Mouse (Mus musculus) central nervous system, embryonic 14 days (tissue): ENCODE measurements around the gene Tmem199. TPM values are rescaled to one million over a fixed set of nuclear protein-coding genes. Genes with fewer than 3 reads are reported as not detected.

Source experiments
- polyA plus RNA-seq: library from polyadenylated mRNA; depleted of rRNA; stranded (reverse); fragments of >200 nt; gene quantifications from 2 replicates; pipeline ENCODE4 v1.2.3, GENCODE M21; 2012; rRNA removed

The Tmem199 gene
- polyA plus RNA-seq, result 70.0 and 74.8 TPM in 2 replicates

GRCm38 (mm10) chr11:78512025-78512957 lies at the start of gene Tmem199, which contains the start of gene Poldip2:
TSS of gene Tmem199 (minus strand) at chr11:78512172.
TSS of gene Poldip2 (plus strand) at chr11:78512193.

GRCm38 (mm10) chr11:78550168-78551058 lies 38.4 kb upstream of the Tmem199 start, which contains the start of gene Tmem97:
TSS of gene Tmem97 (minus strand) at chr11:78550777.

GRCm38 (mm10) chr11:78536080-78536689 lies 24.2 kb upstream of the Tmem199 start, which contains the start of the genes Tnfaip1 and Ift20:
TSS of gene Tnfaip1 (minus strand) at chr11:78536332.
TSS of gene Ift20 (plus strand) at chr11:78536361.

GRCm38 (mm10) chr11:78502909-78503650 lies 8.9 kb downstream of the Tmem199 start, which contains the start of gene Sebox:
TSS of gene Sebox (plus strand) at chr11:78503447.

GRCm38 (mm10) chr11:78499004-78499403 lies 13.0 kb downstream of the Tmem199 start, which contains the start of gene Vtn:
TSS of gene Vtn (plus strand) at chr11:78499091.

GRCm38 (mm10) chr11:78497544-78498522 lies 14.1 kb downstream of the Tmem199 start, which contains the start of gene Sarm1:
TSS of gene Sarm1 (minus strand) at chr11:78497754.

GRCm38 (mm10) chr11:78465568-78466180 lies 46.3 kb downstream of the Tmem199 start, which contains the start of gene Slc46a1:
TSS of gene Slc46a1 (plus strand) at chr11:78465697.

Other genes starting within 250 kb of the Tmem199 start
- 0.63 and 0.88 TPM in 2 replicates for gene BC030499, start 221.3 kb downstream of the Tmem199 start, polyA plus RNA-seq
- gene Spag5, start 210.6 kb downstream of the Tmem199 start, polyA plus RNA-seq, result 37.0 and 49.5 TPM in 2 replicates
- 106 and 132 TPM in 2 replicates for gene Aldoc, start 189.2 kb downstream of the Tmem199 start, polyA plus RNA-seq
- gene Pigs, start 183.8 kb downstream of the Tmem199 start, polyA plus RNA-seq, result 60.2 and 69.7 TPM in 2 replicates
- gene Unc119, start 168.7 kb downstream of the Tmem199 start, polyA plus RNA-seq, result 144 and 155 TPM in 2 replicates
- gene Foxn1, start 125.6 kb downstream of the Tmem199 start, polyA plus RNA-seq, result 0.03 TPM in 1 of 2 replicates, not detected in the other
- 0.04 TPM in 1 of 2 replicates, not detected in the other for gene Slc13a2, start 90.0 kb downstream of the Tmem199 start, polyA plus RNA-seq
- gene Slc46a1, start 46.5 kb downstream of the Tmem199 start, polyA plus RNA-seq, result 10.6 and 11.7 TPM in 2 replicates
- gene Sarm1, start 14.4 kb downstream of the Tmem199 start, polyA plus RNA-seq, result 35.2 and 38.7 TPM in 2 replicates
- 84.3 and 85.8 TPM in 2 replicates for gene Vtn, start 13.1 kb downstream of the Tmem199 start, polyA plus RNA-seq
- gene Sebox, start 8.7 kb downstream of the Tmem199 start, polyA plus RNA-seq, result 0.23 and 0.37 TPM in 2 replicates
- gene Poldip2, start within 50 bp of the Tmem199 start, polyA plus RNA-seq, result 113 and 120 TPM in 2 replicates
- gene Tnfaip1, start 24.2 kb upstream of the Tmem199 start, polyA plus RNA-seq, result 51.0 and 52.7 TPM in 2 replicates
- gene Ift20, start 24.2 kb upstream of the Tmem199 start, polyA plus RNA-seq, result 84.4 and 94.8 TPM in 2 replicates
- 20.2 and 23.6 TPM in 2 replicates for gene Tmem97, start 38.6 kb upstream of the Tmem199 start, polyA plus RNA-seq
- gene Nlk, start 185.2 kb upstream of the Tmem199 start, polyA plus RNA-seq, result 33.9 and 41.3 TPM in 2 replicates
- 37.7 and 42.1 TPM in 2 replicates for gene Ccnq, start 239.6 kb upstream of the Tmem199 start, polyA plus RNA-seq